Mouse (Mus musculus): ENCODE data around the gene Scn10a.
A peak's percentile ranks its signal among the peaks of the same experiment; 100 is the strongest.

Gene Scn10a

GRCm38 (mm10) chr9:119633475-119633874, 85.6 kb downstream of the Scn10a start:
- no peak for DNase-seq

GRCm38 (mm10) chr9:119632801-119633200, 86.3 kb downstream of the Scn10a start:
- no peak for DNase-seq

- DNase-seq, result peak; percentile 65 to 78
Observed at GRCm38 (mm10) chr9:119631899-119632533, 87.1 kb downstream of the Scn10a start.

- no peak for DNase-seq
Observed at GRCm38 (mm10) chr9:119631393-119631898, 87.7 kb downstream of the Scn10a start.

GRCm38 (mm10) chr9:119628690-119629268, 90.3 kb downstream of the Scn10a start:
- DNase-seq, result no peak

GRCm38 (mm10) chr9:119627227-119627626, 91.9 kb downstream of the Scn10a start:
- no peak for DNase-seq

- no peak for DNase-seq
Observed at GRCm38 (mm10) chr9:119624151-119624550, 95.0 kb downstream of the Scn10a start.

GRCm38 (mm10) chr9:119614798-119615197, 104.3 kb downstream of the Scn10a start:
- no peak for DNase-seq

GRCm38 (mm10) chr9:119610563-119611166, 108.5 kb downstream of the Scn10a start:
- no peak for DNase-seq

- DNase-seq, result no peak
Observed at GRCm38 (mm10) chr9:119606906-119607305, 112.2 kb downstream of the Scn10a start.

- DNase-seq, result no peak
Observed at GRCm38 (mm10) chr9:119604607-119605006, 114.5 kb downstream of the Scn10a start.

- DNase-seq, result no peak
Observed at GRCm38 (mm10) chr9:119598501-119598900, 120.6 kb downstream of the Scn10a start.

GRCm38 (mm10) chr9:119597332-119597731, 121.8 kb downstream of the Scn10a start:
- peak in 1 of 2 experiments; percentile 31 for DNase-seq

GRCm38 (mm10) chr9:119589592-119589991, 129.5 kb downstream of the Scn10a start:
- DNase-seq, result no peak

- peak; percentile 31 to 47 for DNase-seq
Observed at GRCm38 (mm10) chr9:119588763-119589449, 130.2 kb downstream of the Scn10a start.

GRCm38 (mm10) chr9:119580668-119581067, 138.5 kb downstream of the Scn10a start:
- peak; percentile 86 to 88 for DNase-seq

- no peak for DNase-seq
Observed at GRCm38 (mm10) chr9:119580187-119580586, 138.9 kb downstream of the Scn10a start.

- DNase-seq, result peak; percentile 33 to 50
Observed at GRCm38 (mm10) chr9:119578636-119579438, 140.3 kb downstream of the Scn10a start, which contains the start of gene Scn5a. Gene Scn5a, minus strand, starts transcription at chr9:119579016.

GRCm38 (mm10) chr9:119578311-119578635, 140.8 kb downstream of the Scn10a start:
- DNase-seq, result no peak

GRCm38 (mm10) chr9:119576977-119577376, 142.1 kb downstream of the Scn10a start:
- DNase-seq, result no peak

GRCm38 (mm10) chr9:119575732-119576131, 143.4 kb downstream of the Scn10a start:
- no peak for DNase-seq

GRCm38 (mm10) chr9:119574366-119574765, 144.8 kb downstream of the Scn10a start:
- DNase-seq, result no peak

- DNase-seq, result no peak
Observed at GRCm38 (mm10) chr9:119573009-119573408, 146.1 kb downstream of the Scn10a start.
